Mouse (Mus musculus): Measurements from ENCODE around the gene Best2.

DNA sequence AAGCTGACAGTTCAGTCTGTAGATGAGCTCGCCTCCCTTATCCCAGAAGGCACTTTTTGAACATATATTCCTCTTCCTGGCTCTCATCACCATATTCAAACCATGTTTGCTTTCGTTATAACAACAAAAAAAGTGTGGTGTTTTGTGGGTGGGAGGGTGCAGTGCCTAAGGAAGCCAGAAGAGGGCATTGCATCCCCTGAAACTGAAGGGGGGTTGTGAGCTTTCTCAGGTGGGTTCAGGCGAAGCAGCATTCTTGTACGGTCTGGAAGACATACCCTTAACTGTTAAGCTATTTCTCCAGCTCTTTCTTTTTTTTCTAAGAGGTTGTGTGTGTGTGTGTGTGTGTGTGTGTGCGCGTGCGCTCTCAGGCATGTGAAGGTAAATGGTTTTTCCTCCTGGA, 38.9 kb downstream of the Best2 start:
- peak; percentile 78 for TF ChIP-seq CTCF (IDR thresholded peaks at IDR 0.05; ENCODE audit: low read depth, low read length)
- no peak for TF ChIP-seq POLR2A (IDR thresholded peaks at IDR 0.05; ENCODE audit: extremely low read depth, insufficient read depth, low read length)
